9 mouse cellular contexts compared by ENCODE assay signal in the genomic region with DNA sequence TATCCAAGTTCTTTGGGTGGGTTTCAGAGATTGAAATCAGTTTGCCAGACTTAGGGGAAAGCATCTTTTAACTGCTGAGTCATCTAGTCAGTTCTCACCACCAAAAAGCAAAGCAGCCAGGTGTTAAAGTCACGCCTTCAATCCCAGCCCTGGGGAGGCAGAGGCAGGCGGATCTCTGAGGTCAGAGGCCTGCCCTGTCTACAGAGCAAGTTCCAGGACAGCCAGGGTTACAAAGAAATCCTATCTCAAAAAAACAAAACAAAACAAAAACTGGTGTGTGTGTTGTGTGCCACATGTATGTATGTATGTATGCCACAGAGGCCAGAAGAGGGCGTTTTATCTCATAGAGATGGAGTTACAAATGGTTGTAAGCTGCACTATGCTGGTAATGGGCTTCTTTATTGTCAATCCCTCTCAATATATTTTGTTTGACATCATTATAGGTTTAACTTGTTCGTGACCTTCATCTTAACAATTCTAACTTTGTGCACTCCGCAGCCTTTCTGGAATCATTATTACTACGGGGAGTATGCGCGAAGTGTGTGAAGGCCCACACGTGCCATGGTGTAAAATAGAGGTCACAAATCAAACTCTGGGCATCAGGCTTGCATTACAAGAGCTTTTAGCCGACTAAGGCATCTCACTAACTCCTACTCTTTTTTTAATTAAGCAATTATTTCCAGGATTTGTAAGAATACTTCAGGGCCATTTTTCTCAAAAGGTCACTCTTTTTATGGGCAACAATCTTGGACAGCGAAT. TPM values are rescaled to one million over a fixed set of nuclear protein-coding genes. Genes with fewer than 3 reads are reported as not detected.
A peak's percentile ranks its signal among the peaks of the same experiment; 100 is the strongest.
DNase-seq lines count a peak whose midpoint lies in the region; ATAC-seq and TF ChIP-seq lines count a peak whose summit lies in the region.
"Had no signal": no experiment of that assay in that cellular context is flagged by ENCODE, and none has a peak within 500 bp of the region (broad histone marks: within the 10 kb centered on the region; RNA-seq: fewer than 3 reads in every experiment).

No protein-coding gene starts in this region.

- no peak for ATAC-seq in heart, embryonic 14.5 days (ENCODE audit: insufficient number of reproducible peaks, insufficient read depth, low FRiP score, low read depth)
- peak; percentile 30; the same call in 1 of the 2 replicates for ATAC-seq in liver, postnatal 0 days

- DNase-seq in embryo, embryonic 11 days: peak; percentile 35
- no peak for DNase-seq in embryo, embryonic 10.5 days (ENCODE audit: low spot score)
- DNase-seq in thymus, adult 2 months: no peak
- no peak for DNase-seq in thymus, postnatal 25 days
- no peak for DNase-seq in liver, postnatal 0 days
- DNase-seq in right cerebral cortex, postnatal 14 days: no peak
- no peak for DNase-seq in adrenal gland, postnatal 4 days (ENCODE audit: low spot score in 2 of 2)

- peak overlapping the region; percentile 82 for H3K4me3 ChIP-seq in thymus, adult 2 months (ENCODE audit: control insufficient read depth, insufficient read depth, low read length)
- H3K4me3 ChIP-seq in heart, embryonic 14.5 days (ENCODE audit: control insufficient read depth in 1 of 2, insufficient read depth in 1 of 2, low read depth in 1 of 2, low read length in 2 of 2): peak overlapping the region; percentile 86 to 87
- peak overlapping the region; percentile 99 for H3K4me3 ChIP-seq in liver, postnatal 0 days (ENCODE audit: low read depth, low read length)

- 70% methylated on average over 11 of the region's 11 CpGs for WGBS in thymus, adult 2 months
- WGBS in heart, embryonic 14.5 days: 57% methylated on average over 11 of the region's 11 CpGs
- 56% methylated on average over 11 of the region's 11 CpGs for WGBS in liver, postnatal 0 days (ENCODE audit: insufficient replicate concordance)

- TF ChIP-seq POLR2A in thymus, adult 2 months (IDR thresholded peaks at IDR 0.05; ENCODE audit: control insufficient read depth, extremely low read depth, insufficient read depth, low read length, poor library complexity): no peak

- peak overlapping the region; percentile 77 for H3K27ac ChIP-seq in thymus, adult 2 months (ENCODE audit: control insufficient read depth, insufficient read depth, low read length)
- H3K27ac ChIP-seq in heart, embryonic 14.5 days (replicated peaks in 1 of 2; ENCODE audit: control insufficient read depth in 1 of 2, insufficient read depth in 1 of 2, low read depth in 2 of 2, low read length in 2 of 2): peak overlapping the region; percentile 76 to 84
- H3K27ac ChIP-seq in liver, postnatal 0 days (ENCODE audit: low read depth): peak overlapping the region; percentile 88

- no peaks in the 10 kb centered on the region for H3K4me1 ChIP-seq in thymus, adult 2 months (replicated peaks; ENCODE audit: control insufficient read depth, insufficient read depth, low read length)
- H3K4me1 ChIP-seq in heart, embryonic 14.5 days (ENCODE audit: control insufficient read depth in 2 of 2, insufficient read depth in 2 of 2, low read length in 2 of 2): 0 out of 4 replicates have a peak, but pooled peaks cover 0 to 5% of the 10 kb centered on the region in 2 experiments
- peaks cover 14% of the 10 kb centered on the region for H3K4me1 ChIP-seq in liver, postnatal 0 days (ENCODE audit: insufficient read depth)

- H3K27me3 ChIP-seq in thymus, adult 2 months (ENCODE audit: control insufficient read depth, insufficient read depth, low read length): no peaks in the 10 kb centered on the region
- H3K27me3 ChIP-seq in heart, embryonic 14.5 days (ENCODE audit: control insufficient read depth, insufficient read depth, low read length): no peaks in the 10 kb centered on the region
- H3K27me3 ChIP-seq in liver, postnatal 0 days (ENCODE audit: insufficient read depth, low read length): no peaks in the 10 kb centered on the region

- TF ChIP-seq EP300 in liver, postnatal 0 days (IDR thresholded peaks at IDR 0.05; ENCODE audit: low read depth): no peak

- H3K9ac ChIP-seq in heart, embryonic 14.5 days (ENCODE audit: low read length): peak overlapping the region; percentile 58
- peak overlapping the region; percentile 54 for H3K9ac ChIP-seq in liver, postnatal 0 days (replicated peaks)

- H3K36me3 ChIP-seq in thymus, adult 2 months (ENCODE audit: control insufficient read depth, insufficient read depth, low read length): peaks cover 7% of the 10 kb centered on the region
- peaks cover 26% of the 10 kb centered on the region for H3K36me3 ChIP-seq in heart, embryonic 14.5 days (ENCODE audit: control insufficient read depth, insufficient read depth, low read length)
- peaks cover 12% of the 10 kb centered on the region for H3K36me3 ChIP-seq in liver, postnatal 0 days (replicated peaks; ENCODE audit: insufficient read depth, low read length)

- no peaks in the 10 kb centered on the region for H3K9me3 ChIP-seq in heart, embryonic 14.5 days (ENCODE audit: control insufficient read depth, low read length)
- no peaks in the 10 kb centered on the region for H3K9me3 ChIP-seq in liver, postnatal 0 days (ENCODE audit: low read length)

- no peak for TF ChIP-seq CTCF in thymus, adult 2 months (IDR thresholded peaks at IDR 0.05; ENCODE audit: borderline replicate concordance, control insufficient read depth, extremely low read depth, insufficient read depth, low read length, poor library complexity)
- TF ChIP-seq CTCF in liver, postnatal 0 days (IDR thresholded peaks at IDR 0.05; ENCODE audit: low read depth): 0 out of 2 replicates have a peak, but pooled peaks have one; percentile 26

- H3K4me2 ChIP-seq in heart, embryonic 14.5 days (ENCODE audit: low read length): peak overlapping the region; percentile 76
- H3K4me2 ChIP-seq in liver, postnatal 0 days (ENCODE audit: low read depth, low read length): peak overlapping the region; percentile 92

RNA-seq across cellular contexts. Expression of gene Mdn1, which starts 0.6 kb away (rescaled TPM):
- polyA plus RNA-seq in thymus, adult 2 months (2012; rRNA removed): 12.6 and 13.8 TPM in 2 replicates
- 9.4 and 12.1 TPM in 2 replicates for polyA plus RNA-seq in heart, embryonic 14.5 days (2014; fragmentation: Nextera tagmentation; extraction: Ambion mirVana)
- polyA plus RNA-seq in liver, postnatal 0 days (2015; fragmentation: Nextera tagmentation; extraction: Ambion mirVana): 3.2 and 3.8 TPM in 2 replicates
- total RNA-seq in adrenal gland, postnatal 4 days (2021): 10 to 100 TPM; 26.6 to 31.8 TPM

RNA-seq across cellular contexts. Expression of gene Casp8ap2, which starts 41.1 kb away (rescaled TPM):
- polyA plus RNA-seq in thymus, adult 2 months (2012; rRNA removed): 5.4 and 14.7 TPM in 2 replicates
- polyA plus RNA-seq in heart, embryonic 14.5 days (2014; fragmentation: Nextera tagmentation; extraction: Ambion mirVana): 23.1 and 24.6 TPM in 2 replicates
- polyA plus RNA-seq in liver, postnatal 0 days (2015; fragmentation: Nextera tagmentation; extraction: Ambion mirVana): 16.2 and 17.8 TPM in 2 replicates
- 10 to 100 TPM; 14.8 to 15.5 TPM for total RNA-seq in adrenal gland, postnatal 4 days (2021)

RNA-seq across cellular contexts. Expression of gene Gja10, which starts 53.8 kb away (rescaled TPM):
- polyA plus RNA-seq in thymus, adult 2 months (2012; rRNA removed): 0.12 TPM in 1 of 2 replicates, not detected in the other
- polyA plus RNA-seq in heart, embryonic 14.5 days (2014; fragmentation: Nextera tagmentation; extraction: Ambion mirVana): not detected in 2 replicates
- 0.21 TPM in 1 of 2 replicates, not detected in the other for polyA plus RNA-seq in liver, postnatal 0 days (2015; fragmentation: Nextera tagmentation; extraction: Ambion mirVana)
- total RNA-seq in adrenal gland, postnatal 4 days (2021): under 1 TPM in 1 of 2 experiments, not detected in 1; 0.23 TPM
- total RNA-seq: neutrophil, adult 5-6 weeks had no signal
